Comparison of ENCODE assay signal across 8 mouse cellular contexts in the genomic region with DNA sequence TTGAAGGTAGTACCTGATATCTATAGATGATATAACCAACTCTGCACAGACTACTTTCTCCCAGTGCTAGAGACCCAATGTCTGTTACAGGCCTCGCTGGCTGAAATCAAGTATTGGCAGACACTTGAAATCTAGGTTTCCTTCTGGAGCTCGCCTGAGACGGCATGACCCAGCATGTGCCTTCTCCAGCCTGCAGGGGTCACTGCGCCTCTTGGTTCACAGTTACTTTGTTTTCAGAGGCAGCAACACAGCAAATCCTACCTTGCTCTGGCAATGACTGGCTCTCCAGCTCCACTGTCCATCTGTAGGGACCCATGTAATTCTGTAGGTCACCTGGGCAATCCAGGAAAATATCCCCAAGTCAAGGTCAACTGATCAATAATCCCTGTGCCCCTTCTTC.
DNase-seq lines count a peak whose midpoint lies in the region; ATAC-seq and TF ChIP-seq lines count a peak whose summit lies in the region.

No protein-coding gene starts in this region.

- no peak for TF ChIP-seq POLR2A in brain, embryonic 14.5 days (IDR thresholded peaks at IDR 0.05; ENCODE audit: borderline replicate concordance, extremely low read depth, insufficient read depth, insufficient read length, poor library complexity, severe bottlenecking)

- intact Hi-C loops in heart, postnatal 10 days (cut with DNase I), result loop anchor here (2.0 kb wide), 1 partner anchor 95 kb away; no protein-coding TSS in a partner anchor
- intact Hi-C loops in heart, postnatal 25 days (cut with DNase I), result loop anchor here (2.0 kb wide), 1 partner anchor 93 kb away; no protein-coding TSS in a partner anchor

- peak; percentile 72 for TF ChIP-seq CTCF in brain, embryonic 14.5 days (IDR thresholded peaks at IDR 0.05; ENCODE audit: borderline replicate concordance, extremely low read depth, insufficient read depth, insufficient read length)

- peak; percentile 49 to 64 for DNase-seq in heart, postnatal 10 days
- no peak for DNase-seq in heart, postnatal 25 days (ENCODE audit: low spot score)
- peak; percentile 10 for DNase-seq in thymus, postnatal 14 days
- DNase-seq in thymus, postnatal 10 days (ENCODE audit: low spot score in 2 of 2), result no peak
- peak; percentile 55 for DNase-seq in brain, embryonic 14.5 days (ENCODE audit: low read depth)
- peak; percentile 2 for DNase-seq in induced T-regulatory cell, adult 2 months (ENCODE audit: low read depth)
- DNase-seq in lung, postnatal 14 days, result peak; percentile 11

- ATAC-seq in erythroblast, adult 5-6 weeks (replicated peaks; ENCODE audit: low FRiP score, poor library complexity, severe bottlenecking), result no peak

Comparison
In these comparisons a context has a peak if more than half of its experiments do, and no peak if none do; other contexts are left out.
1. DNase-seq: peak in heart, postnatal 10 days (2 of 2), thymus, postnatal 14 days (single experiment), brain, embryonic 14.5 days (single experiment), induced T-regulatory cell, adult 2 months (single experiment) and lung, postnatal 14 days (single experiment); none in heart, postnatal 25 days (single experiment) and thymus, postnatal 10 days (0 of 2).